Mouse (Mus musculus) lung, adult 18-20 months (tissue): ENCODE results near the gene Spata2l.
"Not testable (repeated sequence)": the region's sequence is repeated elsewhere in the genome, so short reads cannot be mapped to it uniquely, and the experiment has no call there.

Source experiments
- DNase-seq, 2 experiments: peaks; one replicate each; pipeline ENCODE4 v3.0.0; 2022; ENCODE audit warnings: mixed read lengths in 2 of 2

Spata2l gene

GRCm38 (mm10) chr8:123235520-123236497 is at the start of gene Spata2l:
Gene Spata2l (minus strand): TSS chr8:123236233.
- DNase-seq, result peak; percentile 89 to 90

GRCm38 (mm10) chr8:123284493-123284892 is 48.5 kb upstream of the Spata2l start:
- no peak for DNase-seq

DNA sequence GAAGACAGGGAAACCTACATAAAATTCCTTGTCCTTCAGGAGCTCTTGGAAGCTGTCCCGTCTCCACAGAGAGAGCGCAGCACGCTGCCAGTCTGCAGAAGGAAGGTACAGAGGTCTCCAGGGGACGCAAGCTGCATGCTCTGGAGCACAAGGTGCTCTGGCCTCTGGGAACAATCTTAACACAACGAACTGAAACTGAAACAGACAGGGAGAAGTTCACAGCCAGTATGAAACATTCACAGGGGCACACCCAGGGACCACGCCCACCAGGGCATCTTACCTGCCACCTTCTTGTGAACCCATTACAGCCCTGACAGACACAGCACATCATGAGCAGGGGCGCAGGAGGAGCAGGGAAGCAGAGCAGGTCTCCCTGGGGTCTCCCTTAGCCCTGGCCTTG is 48.0 kb upstream of the Spata2l start:
- peak; percentile 15 to 19 for DNase-seq

DNA sequence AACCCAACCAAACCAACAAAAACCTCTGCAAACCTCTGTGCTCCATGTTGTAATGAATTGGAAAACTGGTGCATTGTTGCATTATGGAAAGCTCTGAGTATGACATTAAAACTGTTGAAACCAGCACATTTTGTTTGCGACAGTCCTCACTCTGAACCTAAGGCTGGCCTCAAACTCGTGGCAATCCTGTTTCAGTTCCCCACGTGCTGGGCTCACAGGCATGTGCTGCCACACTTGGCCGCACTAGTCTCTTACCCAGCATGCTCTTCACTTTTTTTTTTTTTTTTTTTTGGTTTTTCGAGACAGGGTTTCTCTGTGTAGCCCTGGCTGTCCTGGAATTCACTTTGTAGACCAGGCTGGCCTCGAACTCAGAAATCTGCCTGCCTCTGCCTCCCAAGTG is 47.0 kb upstream of the Spata2l start:
- DNase-seq, result not testable (repeated sequence)

GRCm38 (mm10) chr8:123280302-123281094 is 44.5 kb upstream of the Spata2l start:
- no peak for DNase-seq

GRCm38 (mm10) chr8:123279828-123280227 is 43.8 kb upstream of the Spata2l start:
- no peak for DNase-seq

DNA sequence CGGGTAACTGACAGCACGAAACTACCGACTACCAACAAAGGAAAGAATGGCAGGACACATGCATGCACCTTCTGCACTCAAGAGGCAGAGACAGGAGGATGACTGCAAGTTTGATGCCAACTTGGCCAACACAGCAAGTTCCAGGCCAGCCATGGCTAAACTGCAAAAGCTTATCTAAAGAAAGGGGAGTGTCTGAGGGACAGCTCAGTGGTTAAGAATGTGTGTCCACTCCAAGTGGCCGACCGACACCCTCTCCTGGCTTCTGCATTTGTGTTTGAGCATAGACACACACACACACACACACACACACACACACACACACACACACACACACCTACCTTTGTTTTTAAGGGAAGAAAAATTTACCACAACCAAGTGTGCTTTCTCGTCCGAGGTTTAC is 42.4 kb upstream of the Spata2l start:
- DNase-seq, result no peak

DNA sequence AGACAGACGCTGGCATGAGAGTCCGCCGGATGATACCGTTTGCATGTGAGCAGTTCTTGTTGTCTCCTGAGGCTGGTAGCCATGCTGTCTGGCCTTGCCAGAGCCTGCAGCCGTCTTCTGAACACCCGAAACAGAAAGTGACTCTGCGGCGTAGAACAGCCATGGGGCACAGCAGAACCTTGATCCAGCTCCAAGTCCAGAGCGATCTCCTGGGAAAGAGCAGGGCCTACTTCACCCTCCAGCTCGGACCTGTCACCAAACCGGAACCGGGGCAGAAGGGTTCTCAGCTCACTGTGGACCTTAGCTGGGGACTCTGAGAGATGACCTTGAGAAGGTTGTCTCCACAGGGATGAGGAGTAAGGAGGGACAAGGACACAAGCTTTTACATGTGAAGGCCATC is 39.1 kb upstream of the Spata2l start:
- DNase-seq, result no peak

GRCm38 (mm10) chr8:123274447-123274846 is 38.4 kb upstream of the Spata2l start:
- no peak for DNase-seq

GRCm38 (mm10) chr8:123271901-123272300 is 35.9 kb upstream of the Spata2l start:
- no peak for DNase-seq

DNA sequence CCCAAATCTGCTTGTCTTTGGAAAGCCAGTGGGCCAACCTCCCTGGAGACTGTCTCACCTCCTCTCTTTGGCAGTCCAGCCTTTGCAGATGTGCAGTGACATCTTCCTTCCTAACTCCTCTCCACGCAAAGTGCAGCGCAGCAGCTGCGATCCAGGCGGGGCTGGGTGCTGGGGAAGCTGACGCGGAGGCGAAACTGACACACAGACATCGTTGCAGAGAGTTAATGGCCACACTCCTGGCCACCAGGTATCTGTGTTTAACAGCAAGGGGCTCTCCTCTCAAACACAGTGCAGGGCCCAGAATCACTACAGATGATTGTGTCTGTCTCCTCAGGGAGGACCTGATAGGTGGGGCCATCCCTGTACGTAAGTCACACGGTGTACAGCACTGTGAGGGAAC is 35.1 kb upstream of the Spata2l start:
- no peak for DNase-seq

- DNase-seq, result no peak
Observed at GRCm38 (mm10) chr8:123267926-123268656, 32.1 kb upstream of the Spata2l start.

DNA sequence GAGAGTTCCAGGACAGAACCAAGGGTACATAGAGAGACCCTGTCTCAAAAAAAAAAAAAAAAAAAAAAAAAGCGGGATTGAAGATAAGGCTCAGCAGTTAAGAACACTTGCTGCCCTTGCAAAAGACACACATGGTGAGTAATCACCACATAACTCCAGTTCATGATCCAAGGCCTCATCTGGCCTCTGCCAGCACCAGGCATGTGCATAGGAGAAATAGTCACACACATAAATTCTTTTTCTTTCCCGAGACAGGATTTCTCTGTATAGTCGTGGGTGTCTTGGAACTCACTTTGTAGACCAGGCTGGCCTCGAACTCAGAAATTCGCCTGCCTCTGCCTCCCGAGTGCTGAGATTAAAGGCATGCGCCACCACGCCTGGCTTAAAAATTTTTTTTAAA is 21.6 kb upstream of the Spata2l start:
- not testable (repeated sequence) for DNase-seq

DNA sequence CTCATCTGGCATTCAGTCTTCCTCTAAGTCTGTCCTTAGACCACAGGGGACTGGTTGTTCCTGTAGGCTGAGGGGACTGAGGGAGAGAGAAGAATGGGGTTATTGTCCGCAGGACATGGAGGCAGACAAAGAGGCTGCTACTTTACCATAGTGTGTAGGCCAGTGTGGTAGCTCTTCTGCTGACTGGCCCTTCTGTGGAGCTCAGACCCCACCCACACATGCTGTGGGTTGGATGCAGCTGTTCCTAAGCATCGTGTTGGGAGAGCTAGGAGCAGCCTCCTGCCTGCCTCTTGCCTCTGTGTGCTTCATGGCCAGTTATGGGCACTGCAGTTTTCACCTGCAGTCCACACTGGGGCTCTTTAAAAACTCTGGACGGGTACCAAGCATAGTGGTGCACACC is 21.1 kb upstream of the Spata2l start:
- DNase-seq, result no peak

GRCm38 (mm10) chr8:123255170-123255569 is 19.1 kb upstream of the Spata2l start:
- no peak for DNase-seq

DNA sequence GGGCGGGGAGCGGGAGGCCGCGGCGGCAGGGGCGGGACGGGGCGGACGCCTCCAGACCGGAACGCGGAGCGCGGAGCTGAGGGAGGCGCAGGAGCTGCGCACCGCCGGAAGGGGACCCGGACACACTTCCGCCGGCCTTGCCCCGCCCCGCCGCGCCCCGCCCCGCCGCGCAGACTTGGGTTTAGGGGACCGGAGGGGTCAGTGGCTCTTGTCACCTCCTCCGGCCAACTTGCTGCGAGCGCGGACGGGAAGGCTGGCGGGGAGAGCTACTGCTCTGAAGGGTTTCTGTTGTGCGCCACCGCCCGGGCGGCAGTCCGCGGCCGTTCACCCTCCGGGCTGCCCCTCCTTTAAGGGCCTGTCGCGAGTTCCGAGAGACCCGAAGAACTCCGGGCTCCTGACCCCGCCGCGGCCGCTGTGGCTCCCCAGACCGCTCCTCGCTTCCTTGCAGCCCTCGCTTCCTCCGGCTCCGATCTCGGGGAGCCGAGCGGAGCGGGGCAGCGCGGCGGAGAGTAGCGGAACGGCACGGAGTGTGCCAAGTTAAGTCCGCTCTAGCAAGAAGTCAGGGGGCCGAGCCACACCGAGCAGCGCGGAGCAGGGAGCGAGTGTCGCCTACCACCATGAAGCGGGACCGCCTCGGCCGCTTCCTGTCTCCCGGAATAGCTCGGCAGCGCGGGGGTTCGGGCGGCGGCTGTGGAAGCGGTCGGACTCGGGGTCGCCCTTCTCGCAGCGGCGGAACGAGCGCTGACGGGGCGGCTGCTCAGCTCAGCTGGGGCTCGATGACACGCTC is 18.3 kb upstream of the Spata2l start, which contains the start of the genes Zfp276 and Vps9d1:
Gene Zfp276, plus strand, starts transcription at position 97 of the 787 bp plus-strand sequence.
Gene Vps9d1, minus strand, starts transcription at position 250 of the 787 bp plus-strand sequence.
- DNase-seq, result peak; percentile 82 to 84

- DNase-seq, result peak in 1 of 2 experiments; percentile 25
Observed at GRCm38 (mm10) chr8:123253451-123254098, 17.5 kb upstream of the Spata2l start.

DNA sequence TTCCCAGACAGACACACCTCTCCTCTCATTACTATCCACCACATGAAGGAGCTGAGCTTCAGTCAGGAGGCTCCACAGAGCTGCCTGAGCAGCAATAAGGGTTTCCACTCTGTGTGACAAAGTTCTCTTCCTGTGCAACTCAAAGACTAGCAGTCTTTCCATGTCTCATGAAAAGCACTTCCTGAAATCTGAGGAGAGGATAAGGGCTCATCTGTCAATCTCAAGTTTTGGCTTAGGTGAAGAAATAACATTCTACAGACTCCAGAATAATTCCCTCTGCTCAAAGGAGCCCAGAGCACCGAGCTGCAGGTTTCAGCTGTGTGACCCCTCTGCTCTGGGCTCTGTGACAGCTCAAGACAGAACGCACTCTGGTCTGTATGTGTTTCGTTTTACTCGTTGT is 16.9 kb upstream of the Spata2l start:
- DNase-seq, result no peak

GRCm38 (mm10) chr8:123250940-123251339 is 14.9 kb upstream of the Spata2l start:
- DNase-seq, result no peak

- DNase-seq, result no peak
Observed at GRCm38 (mm10) chr8:123248596-123248995, 12.6 kb upstream of the Spata2l start.

- no peak for DNase-seq
Observed at GRCm38 (mm10) chr8:123247748-123248147, 11.7 kb upstream of the Spata2l start.
